Mouse (Mus musculus): ENCODE data around the gene Dnajc15.

The Dnajc15 gene

DNA sequence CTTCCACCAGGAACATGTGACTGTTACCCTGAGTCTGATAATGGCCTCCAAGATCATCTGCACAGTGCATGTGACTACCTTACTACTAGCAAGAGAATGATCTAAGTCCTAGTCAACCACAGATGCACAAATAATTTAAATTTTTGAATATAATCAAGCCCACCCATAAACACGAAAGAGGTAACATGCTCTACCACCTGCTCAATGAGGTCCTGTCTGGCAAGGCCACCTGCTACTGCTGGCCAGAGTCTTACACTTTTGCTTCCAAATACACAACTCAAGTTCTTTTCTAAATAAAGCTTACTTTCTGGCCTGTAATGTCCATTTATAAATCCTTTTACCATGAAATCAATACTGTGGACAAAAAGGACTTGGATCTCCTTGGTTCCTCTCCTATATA, 15.0 kb downstream of the Dnajc15 start:
- no peak for DNase-seq

DNA sequence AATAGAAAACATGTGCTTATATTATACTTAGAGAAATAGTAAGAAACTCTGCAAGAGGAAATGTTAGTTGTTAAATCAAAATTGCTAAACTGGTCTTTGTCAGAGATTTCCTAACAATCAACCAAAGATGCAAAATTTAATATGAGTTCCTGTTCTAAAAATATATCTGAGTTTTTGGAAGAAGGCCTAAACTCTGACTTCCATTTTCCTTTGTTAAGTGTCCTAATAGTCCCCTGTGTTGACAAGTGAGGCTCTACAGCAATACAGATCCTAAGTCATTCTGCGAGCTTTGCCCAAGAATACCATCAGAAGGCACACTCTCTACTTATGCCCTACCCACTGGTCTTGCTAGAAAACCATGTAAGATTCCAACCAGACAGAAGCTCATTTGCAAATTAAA, 21.0 kb downstream of the Dnajc15 start:
- no peak for DNase-seq

GRCm38 (mm10) chr14:77849852-77850251, 25.1 kb downstream of the Dnajc15 start:
- no peak for DNase-seq

GRCm38 (mm10) chr14:77848349-77848748, 26.6 kb downstream of the Dnajc15 start:
- no peak for DNase-seq

GRCm38 (mm10) chr14:77846206-77846605, 28.7 kb downstream of the Dnajc15 start:
- DNase-seq = no peak

GRCm38 (mm10) chr14:77845479-77845878, 29.4 kb downstream of the Dnajc15 start:
- DNase-seq = no peak

GRCm38 (mm10) chr14:77840574-77840973, 34.4 kb downstream of the Dnajc15 start:
- DNase-seq = no peak

DNA sequence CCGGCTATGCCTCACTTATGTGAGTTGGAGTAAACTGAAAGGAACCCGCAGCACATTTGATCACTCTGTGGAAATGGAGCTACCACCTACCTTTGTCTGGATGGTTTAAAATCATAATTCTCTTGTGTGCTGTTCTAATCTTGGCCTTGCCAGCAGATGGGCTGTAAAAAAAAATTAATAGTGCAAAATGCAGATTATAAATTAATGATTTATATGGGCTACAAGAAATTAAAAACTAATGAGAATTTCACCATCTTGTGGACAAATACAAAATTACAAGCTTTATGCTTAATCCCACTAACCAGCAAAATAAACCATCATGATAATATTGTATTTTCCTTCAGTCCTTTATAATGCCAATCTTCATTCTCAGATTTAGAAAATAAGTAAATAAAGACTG, 34.8 kb downstream of the Dnajc15 start:
- no peak for DNase-seq

GRCm38 (mm10) chr14:77836794-77837193, 38.1 kb downstream of the Dnajc15 start:
- no peak for DNase-seq

GRCm38 (mm10) chr14:77832359-77832758, 42.6 kb downstream of the Dnajc15 start:
- DNase-seq = no peak

GRCm38 (mm10) chr14:77831936-77832335, 43.0 kb downstream of the Dnajc15 start:
- DNase-seq = no peak

DNA sequence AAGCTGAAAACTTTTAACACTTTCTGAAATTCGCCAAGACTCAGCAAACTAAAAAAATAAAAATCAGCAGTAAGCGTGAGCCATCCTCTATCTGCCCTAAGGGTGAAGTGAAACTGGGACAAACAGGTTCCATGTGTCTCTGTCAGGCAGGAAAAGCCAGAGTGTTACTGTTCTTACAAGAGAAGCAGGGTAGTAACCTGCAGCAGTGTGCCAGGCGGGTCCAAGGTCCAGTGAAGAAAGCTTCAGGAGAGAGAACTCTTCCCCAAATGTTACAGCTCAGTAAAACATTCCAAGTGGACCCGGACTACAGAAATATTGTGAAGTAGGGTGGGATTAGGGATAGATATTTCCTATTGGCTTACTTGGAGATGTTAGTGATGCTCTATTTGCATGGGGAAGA, 45.3 kb downstream of the Dnajc15 start:
- DNase-seq = no peak

GRCm38 (mm10) chr14:77825891-77826290, 49.0 kb downstream of the Dnajc15 start:
- no peak for DNase-seq

DNA sequence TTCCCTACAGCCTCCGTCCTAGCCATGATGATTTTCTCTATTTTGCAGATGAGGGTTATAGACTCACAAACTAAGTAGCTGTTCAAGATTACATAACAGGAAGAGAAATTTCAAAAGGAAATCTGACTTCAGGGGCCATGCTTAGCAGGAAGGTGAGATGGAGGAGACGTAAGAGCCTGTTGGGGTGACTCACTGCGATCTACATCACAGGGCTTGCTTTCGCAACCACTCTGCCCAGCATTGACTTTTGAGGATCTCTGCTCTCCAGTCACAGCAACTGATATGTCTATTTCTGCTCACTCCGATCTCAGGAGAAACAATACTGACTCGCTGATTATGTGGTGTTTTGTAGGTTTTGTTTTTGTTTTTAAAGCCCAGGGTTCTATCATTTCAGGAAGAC, 49.8 kb downstream of the Dnajc15 start:
- no peak for DNase-seq

- no peak for DNase-seq
Measured at GRCm38 (mm10) chr14:77819841-77820240, 55.1 kb downstream of the Dnajc15 start.

DNA sequence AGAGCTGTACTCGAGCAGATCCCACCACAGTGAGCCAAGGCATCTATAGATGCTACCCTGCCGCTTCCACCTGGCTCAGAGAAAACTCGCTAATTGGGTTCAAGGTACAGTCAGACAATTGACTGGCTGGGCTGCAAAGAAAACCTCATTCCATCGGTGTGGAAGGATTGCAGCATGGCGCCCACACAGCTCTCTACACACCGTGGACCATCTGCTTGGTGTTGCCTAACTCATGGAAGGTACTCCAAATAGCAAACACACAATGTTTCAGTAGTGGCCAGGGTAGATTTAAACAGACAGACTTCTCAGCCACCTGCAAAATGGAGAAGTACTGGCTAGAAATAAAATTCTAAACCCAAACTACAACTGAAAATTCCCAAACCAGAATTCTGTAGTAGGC, 57.4 kb downstream of the Dnajc15 start:
- no peak for DNase-seq

- no peak for DNase-seq
Measured at GRCm38 (mm10) chr14:77814935-77815334, 60.0 kb downstream of the Dnajc15 start.

DNA sequence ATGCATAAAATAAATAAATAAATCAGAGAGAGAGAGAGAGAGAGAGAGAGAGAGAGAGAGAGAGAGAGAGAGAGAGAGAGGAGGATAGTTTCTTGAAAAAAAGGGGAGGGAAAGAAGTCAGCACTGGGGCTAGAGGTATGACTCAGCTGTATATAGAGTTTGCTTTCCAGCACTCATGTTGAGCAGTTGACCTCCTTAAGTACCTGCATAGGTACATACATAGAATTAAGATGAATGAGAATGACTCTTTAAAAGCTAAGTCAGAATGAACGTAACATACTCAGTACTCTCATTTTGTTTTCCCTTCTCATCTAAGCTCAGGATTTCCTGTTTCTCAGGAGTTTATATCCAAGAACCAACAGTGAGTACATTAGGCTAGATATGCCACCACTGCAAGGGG, 62.0 kb downstream of the Dnajc15 start:
- no peak for DNase-seq

GRCm38 (mm10) chr14:77811466-77811865, 63.5 kb downstream of the Dnajc15 start:
- no peak for DNase-seq

DNA sequence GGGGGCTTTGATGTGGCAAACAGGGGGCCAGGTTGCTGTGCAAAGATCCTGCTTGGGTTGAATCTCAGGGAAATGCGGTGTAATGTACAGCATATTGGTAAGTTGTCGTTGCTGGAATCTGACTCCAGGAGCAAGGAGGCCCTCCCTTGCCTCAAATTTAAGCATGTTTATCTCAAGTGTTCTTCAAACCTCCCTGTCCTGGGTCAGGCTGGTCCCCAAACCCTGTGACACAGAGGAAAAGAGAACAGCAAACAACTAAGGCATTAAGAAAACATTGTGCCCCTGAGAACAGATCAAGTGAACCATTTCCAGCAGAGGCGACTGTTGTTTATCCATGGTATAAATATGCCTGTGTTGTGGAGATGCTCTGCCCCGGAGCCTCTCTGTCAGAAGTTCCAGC, 67.1 kb downstream of the Dnajc15 start:
- no peak for DNase-seq

DNA sequence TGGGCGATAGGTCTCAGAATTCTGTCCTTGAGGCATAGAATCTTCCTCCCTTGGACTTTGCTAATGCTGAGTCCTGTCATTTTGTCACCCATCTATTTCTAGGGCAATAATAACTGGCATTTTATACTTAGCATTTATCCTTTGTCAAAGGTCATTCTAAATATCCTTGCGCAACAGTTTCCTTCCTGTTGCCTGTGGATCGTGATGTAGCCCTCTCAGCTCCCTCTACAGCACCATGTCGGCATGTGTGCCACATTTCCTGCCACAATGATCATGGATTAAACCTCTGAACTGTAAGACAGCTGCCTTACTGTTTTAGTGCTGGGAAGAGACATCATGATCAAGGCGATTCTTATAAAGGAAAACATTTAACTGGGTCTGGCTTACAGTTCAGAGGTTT, 68.6 kb downstream of the Dnajc15 start:
- no peak for DNase-seq

- DNase-seq = no peak
Measured at GRCm38 (mm10) chr14:77802268-77802630, 72.7 kb downstream of the Dnajc15 start.

GRCm38 (mm10) chr14:77801571-77802267, 73.2 kb downstream of the Dnajc15 start:
- DNase-seq = no peak

DNA sequence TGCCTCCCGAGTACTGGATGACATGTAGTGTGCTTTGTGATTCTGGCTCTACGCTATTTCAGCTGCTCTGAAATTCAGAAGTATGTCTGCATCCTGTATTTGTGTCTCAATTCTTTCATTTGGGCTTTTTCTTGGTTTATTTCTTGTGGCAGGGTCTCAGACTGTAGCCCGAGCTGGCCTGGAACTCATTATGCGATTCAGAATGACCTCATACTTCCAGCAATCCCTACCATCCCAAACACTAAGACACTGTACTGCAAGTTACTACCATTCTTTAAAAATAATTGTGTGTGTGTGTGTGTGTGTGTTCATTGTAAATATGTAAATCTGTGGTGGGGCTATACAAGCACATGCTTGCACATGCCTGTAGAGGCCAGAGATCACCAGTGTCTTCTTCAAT, 78.4 kb downstream of the Dnajc15 start:
- no peak for DNase-seq

- DNase-seq = no peak
Measured at GRCm38 (mm10) chr14:77795240-77795639, 79.7 kb downstream of the Dnajc15 start.

Data from thymus, postnatal 4 days (tissue).